Mouse (Mus musculus) small intestine, adult 2 months (tissue): ENCODE data around the gene Hist1h3e.

Source experiments
- CTCF ChIP-seq: fragments of 200-500 bp; IDR thresholded peaks from 2 replicates; pipeline ENCODE4 v1.5.1; 2012; ENCODE audit warnings: low read depth, mild to moderate bottlenecking, control low read depth, inconsistent platforms, low read length, moderate library complexity, mixed read lengths; ENCODE audit not compliant: insufficient replicate concordance, insufficient read length; ENCODE audit errors: extremely low read depth
- POLR2A ChIP-seq: fragments of 200-500 bp; IDR thresholded peaks from 2 replicates; pipeline ENCODE4 v1.6.1; 2012; ENCODE audit warnings: low read depth, mild to moderate bottlenecking, control low read depth, inconsistent platforms, low read length, moderate library complexity

GRCm38 (mm10) chr13:23546694-23547093 is 15.5 kb downstream of the Hist1h3e start:
- TF ChIP-seq CTCF = no peak
- no peak for TF ChIP-seq POLR2A
